Mouse (Mus musculus): ENCODE data around the gene Rxra.

The Rxra gene

DNA sequence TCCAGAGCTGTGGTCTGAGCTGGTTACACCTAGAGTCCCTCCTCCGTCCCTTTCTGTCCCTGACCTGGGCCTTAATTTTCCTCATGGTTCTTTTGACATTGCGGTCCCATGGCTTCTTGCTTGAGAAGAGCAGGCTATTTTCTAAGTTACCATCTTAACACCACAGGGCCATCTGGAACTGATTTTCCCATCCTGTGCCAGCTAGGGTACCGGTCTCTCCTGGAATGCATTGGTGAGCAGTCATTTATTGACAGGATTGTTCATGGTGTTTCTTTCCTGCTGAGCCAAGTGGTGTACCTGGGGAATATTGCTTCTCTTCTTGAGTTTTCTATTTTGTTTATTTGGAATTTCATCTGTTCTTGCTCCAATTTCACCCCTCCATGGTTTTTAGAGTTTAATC, 131.4 kb downstream of the Rxra start:
- no peak for DNase-seq (ENCODE audit: low spot score in 2 of 2)

DNA sequence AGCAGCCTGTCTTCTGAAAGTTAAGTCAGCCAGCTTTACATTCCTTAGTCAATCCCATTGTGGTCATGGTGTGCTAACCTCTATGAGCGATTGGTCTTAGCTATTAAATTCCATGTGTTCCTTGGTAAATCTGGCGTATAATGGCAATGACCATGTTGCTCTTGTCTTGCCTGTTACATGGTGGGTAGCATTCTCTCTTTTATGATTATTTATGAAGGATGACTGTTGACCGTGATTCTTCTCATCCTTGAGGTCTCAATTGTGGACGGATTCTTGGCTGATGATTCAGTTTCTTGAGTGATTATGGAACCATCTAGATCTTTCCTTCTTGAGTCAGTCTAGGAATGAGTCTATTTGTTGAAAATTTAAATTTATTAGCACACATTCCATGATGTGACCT, 133.7 kb downstream of the Rxra start:
- DNase-seq (ENCODE audit: low spot score in 2 of 2) = no peak

All from right cerebral cortex, postnatal 10 days (tissue).